Mouse (Mus musculus): ENCODE measurements around the gene Tent4b.
"Not testable (repeated sequence)": the region's sequence is repeated elsewhere in the genome, so short reads cannot be mapped to it uniquely, and the experiment has no call there.

The Tent4b gene

GRCm38 (mm10) chr8:88198945-88199571, at the start of gene Tent4b:
Gene Tent4b (plus strand): TSS chr8:88199213.
- peak; percentile 91 for DNase-seq

- DNase-seq = no peak
These were observed 48.1 kb upstream of the Tent4b start for GRCm38 (mm10) chr8:88150910-88151371.

GRCm38 (mm10) chr8:88160237-88160995, 38.6 kb upstream of the Tent4b start:
- DNase-seq = no peak

GRCm38 (mm10) chr8:88161439-88161838, 37.6 kb upstream of the Tent4b start:
- DNase-seq = peak; percentile 70

- DNase-seq = no peak
These were observed 23.7 kb upstream of the Tent4b start for GRCm38 (mm10) chr8:88175264-88175663.

- DNase-seq = no peak
These were observed 21.7 kb upstream of the Tent4b start for GRCm38 (mm10) chr8:88177291-88177690.

- no peak for DNase-seq
These were observed 15.9 kb upstream of the Tent4b start for GRCm38 (mm10) chr8:88183121-88183520.

- no peak for DNase-seq
These were observed 14.1 kb upstream of the Tent4b start for GRCm38 (mm10) chr8:88184914-88185313.

GRCm38 (mm10) chr8:88185716-88186115, 13.3 kb upstream of the Tent4b start:
- no peak for DNase-seq

- DNase-seq = no peak
These were observed 1.7 kb upstream of the Tent4b start for GRCm38 (mm10) chr8:88197328-88197727.

- no peak for DNase-seq
These were observed 465 bp upstream of the Tent4b start for GRCm38 (mm10) chr8:88198551-88198944.

GRCm38 (mm10) chr8:88199700-88200601, 938 bp downstream of the Tent4b start:
- DNase-seq = peak; percentile 33

GRCm38 (mm10) chr8:88200724-88201495, 1.9 kb downstream of the Tent4b start:
- DNase-seq = no peak

- DNase-seq = no peak
These were observed 2.6 kb downstream of the Tent4b start for GRCm38 (mm10) chr8:88201641-88202040.

- no peak for DNase-seq
These were observed 7.0 kb downstream of the Tent4b start for GRCm38 (mm10) chr8:88206016-88206415.

GRCm38 (mm10) chr8:88207121-88207821, 8.3 kb downstream of the Tent4b start:
- no peak for DNase-seq

- not testable (repeated sequence) for DNase-seq
These were observed 11.2 kb downstream of the Tent4b start for GRCm38 (mm10) chr8:88209930-88210827.

GRCm38 (mm10) chr8:88221353-88221752, 22.3 kb downstream of the Tent4b start:
- DNase-seq = no peak

GRCm38 (mm10) chr8:88225358-88225757, 26.3 kb downstream of the Tent4b start:
- DNase-seq = no peak

- no peak for DNase-seq
These were observed 28.8 kb downstream of the Tent4b start for GRCm38 (mm10) chr8:88227851-88228250.

GRCm38 (mm10) chr8:88228286-88228685, 29.3 kb downstream of the Tent4b start:
- no peak for DNase-seq
